Mouse (Mus musculus): ENCODE results near the gene Fgd2. TPM values are rescaled to one million over a fixed set of nuclear protein-coding genes. Genes with fewer than 3 reads are reported as not detected.

Gene Fgd2
- polyA plus RNA-seq (2014; fragmentation: Illumina TruSeq; extraction: RNeasy Lipid Tissue Mini Kit (QIAGEN cat#74804); ENCODE audit: insufficient read depth, low read depth, low replicate concordance) = 12.6 TPM

GRCm38 (mm10) chr17:29360761-29361221 lies at the start of gene Fgd2:
Fgd2 (plus strand) TSS chr17:29360914.

GRCm38 (mm10) chr17:29317380-29317779 lies 43.3 kb upstream of the Fgd2 start, which contains the start of gene Pi16:
Pi16 (plus strand) TSS chr17:29317680.

GRCm38 (mm10) chr17:29347645-29348256 lies 13.0 kb upstream of the Fgd2 start, which contains the start of gene Mtch1:
Mtch1 (minus strand) TSS chr17:29347934.

Other genes with a start within 250 kb of the Fgd2 start
- gene Rab44, start 246.8 kb upstream of the Fgd2 start, polyA plus RNA-seq (2014; fragmentation: Illumina TruSeq; extraction: RNeasy Lipid Tissue Mini Kit (QIAGEN cat#74804); ENCODE audit: insufficient read depth, low read depth, low replicate concordance) = 6.1 TPM
- gene Cpne5, start 122.7 kb upstream of the Fgd2 start, polyA plus RNA-seq (2014; fragmentation: Illumina TruSeq; extraction: RNeasy Lipid Tissue Mini Kit (QIAGEN cat#74804); ENCODE audit: insufficient read depth, low read depth, low replicate concordance) = 3.7 TPM
- 30.3 TPM for gene Ppil1, start 96.7 kb upstream of the Fgd2 start, polyA plus RNA-seq (2014; fragmentation: Illumina TruSeq; extraction: RNeasy Lipid Tissue Mini Kit (QIAGEN cat#74804); ENCODE audit: insufficient read depth, low read depth, low replicate concordance)
- 93.0 TPM for gene BC004004, start 92.1 kb upstream of the Fgd2 start, polyA plus RNA-seq (2014; fragmentation: Illumina TruSeq; extraction: RNeasy Lipid Tissue Mini Kit (QIAGEN cat#74804); ENCODE audit: insufficient read depth, low read depth, low replicate concordance)
- gene Pi16, start 43.2 kb upstream of the Fgd2 start, polyA plus RNA-seq (2014; fragmentation: Illumina TruSeq; extraction: RNeasy Lipid Tissue Mini Kit (QIAGEN cat#74804); ENCODE audit: insufficient read depth, low read depth, low replicate concordance) = 28.9 TPM
- gene Mtch1, start 13.0 kb upstream of the Fgd2 start, polyA plus RNA-seq (2014; fragmentation: Illumina TruSeq; extraction: RNeasy Lipid Tissue Mini Kit (QIAGEN cat#74804); ENCODE audit: insufficient read depth, low read depth, low replicate concordance) = 273 TPM
- gene Pim1, start 129.8 kb downstream of the Fgd2 start, polyA plus RNA-seq (2014; fragmentation: Illumina TruSeq; extraction: RNeasy Lipid Tissue Mini Kit (QIAGEN cat#74804); ENCODE audit: insufficient read depth, low read depth, low replicate concordance) = 29.0 TPM
- not detected for gene Gm17657, start 188.7 kb downstream of the Fgd2 start, polyA plus RNA-seq (2014; fragmentation: Illumina TruSeq; extraction: RNeasy Lipid Tissue Mini Kit (QIAGEN cat#74804); ENCODE audit: insufficient read depth, low read depth, low replicate concordance)
- 9.2 TPM for gene Tbc1d22b, start 188.9 kb downstream of the Fgd2 start, polyA plus RNA-seq (2014; fragmentation: Illumina TruSeq; extraction: RNeasy Lipid Tissue Mini Kit (QIAGEN cat#74804); ENCODE audit: insufficient read depth, low read depth, low replicate concordance)
- gene Tmem217, start 191.5 kb downstream of the Fgd2 start, polyA plus RNA-seq (2014; fragmentation: Illumina TruSeq; extraction: RNeasy Lipid Tissue Mini Kit (QIAGEN cat#74804); ENCODE audit: insufficient read depth, low read depth, low replicate concordance) = not detected

All from lung, adult 10 weeks (tissue).